Mouse (Mus musculus) bone marrow macrophage, adult 2 months (primary cell): ENCODE data around the gene Snai3. TPM values are rescaled to one million over a fixed set of nuclear protein-coding genes. Genes with fewer than 3 reads are reported as not detected.

Experiments
- H3K27ac ChIP-seq: 2 replicates; pipeline ENCODE4 v1.5.1; 2012; ENCODE audit warnings: low read depth, low read length; ENCODE audit not compliant: insufficient read depth
- H3K4me1 ChIP-seq: 2 replicates; pipeline ENCODE4 v1.6.1; 2012; ENCODE audit warnings: low read length; ENCODE audit not compliant: control insufficient read depth, insufficient read depth
- H3K4me3 ChIP-seq: 2 replicates; pipeline ENCODE4 v1.5.1; 2012; ENCODE audit warnings: mild to moderate bottlenecking, low read length, moderate library complexity; ENCODE audit not compliant: insufficient read depth
- CTCF ChIP-seq: IDR thresholded peaks from 2 replicates; pipeline ENCODE4 v1.5.1; 2012; ENCODE audit warnings: low read depth, mild to moderate bottlenecking, low read length, moderate library complexity
- POLR2A ChIP-seq: IDR thresholded peaks from 2 replicates; pipeline ENCODE4 v1.6.1; 2012; ENCODE audit warnings: mild to moderate bottlenecking, low read depth, low read length, borderline replicate concordance
- polyA plus RNA-seq: library from polyadenylated mRNA; stranded (reverse); fragments of >200 nt; gene quantifications from 2 replicates; pipeline ENCODE4 v1.2.4, GENCODE M21; 2012; ENCODE audit not compliant: missing spikeins, insufficient read depth, insufficient read length

Gene Snai3
- polyA plus RNA-seq = not detected in 2 replicates

DNA sequence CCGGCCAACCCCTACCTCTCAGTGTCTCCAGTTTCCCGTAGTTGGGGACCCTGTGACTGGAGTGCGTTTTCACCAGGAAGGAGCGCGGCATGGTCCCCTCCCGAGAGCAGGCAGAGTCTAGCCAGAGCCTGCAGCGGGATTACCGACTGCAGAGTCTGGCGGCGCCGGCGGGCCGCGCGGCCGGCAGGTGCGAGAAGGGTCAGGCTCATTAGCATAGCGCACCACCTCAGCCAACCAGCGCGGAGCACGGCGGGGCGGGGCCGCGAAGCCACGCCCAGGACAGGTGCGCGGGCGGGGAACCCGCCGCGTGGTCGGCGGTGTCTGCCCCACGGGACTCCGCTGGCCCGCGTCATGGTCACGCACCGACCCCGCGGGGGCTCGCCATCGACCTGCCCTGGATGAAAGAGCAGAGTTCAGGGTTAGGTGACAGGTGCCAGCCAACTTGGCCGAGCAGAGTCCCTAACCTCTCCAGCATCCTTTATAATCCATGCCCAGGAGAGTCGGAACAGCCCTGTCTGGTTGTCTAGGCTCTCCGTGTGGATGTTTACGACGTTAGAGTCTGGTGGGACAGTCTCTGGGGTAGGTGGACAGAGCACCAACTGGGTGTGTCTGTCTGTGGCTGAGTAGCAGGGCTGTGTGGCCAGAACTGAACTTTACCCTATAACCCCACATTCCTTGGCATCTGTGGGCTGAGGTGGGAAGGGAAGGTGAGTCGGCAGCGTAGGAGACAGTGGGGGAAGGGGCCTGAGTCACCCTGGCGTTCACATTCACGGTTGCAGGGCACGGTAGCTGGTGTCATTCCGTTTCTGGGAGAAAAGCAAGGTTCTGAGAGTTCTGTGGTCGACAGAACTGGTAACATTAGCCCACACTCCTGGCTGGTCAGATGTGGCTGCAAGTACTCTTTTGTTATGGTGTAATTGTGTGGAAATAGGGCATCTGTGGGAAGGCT, at the start of gene Snai3:
Snai3 (minus strand) TSS at position 210 of the 949 bp plus-strand sequence.
- Histone ChIP-seq H3K27ac (no peak within 1 kb of the TSS), H3K4me1 (peaks cover 21% of the 10 kb centered on the region), H3K4me3 (peak within 1 kb of the TSS; percentile 6; the same call in 1 of the 2 replicates)
- TF ChIP-seq POLR2A (no peak), CTCF (no peak)

DNA sequence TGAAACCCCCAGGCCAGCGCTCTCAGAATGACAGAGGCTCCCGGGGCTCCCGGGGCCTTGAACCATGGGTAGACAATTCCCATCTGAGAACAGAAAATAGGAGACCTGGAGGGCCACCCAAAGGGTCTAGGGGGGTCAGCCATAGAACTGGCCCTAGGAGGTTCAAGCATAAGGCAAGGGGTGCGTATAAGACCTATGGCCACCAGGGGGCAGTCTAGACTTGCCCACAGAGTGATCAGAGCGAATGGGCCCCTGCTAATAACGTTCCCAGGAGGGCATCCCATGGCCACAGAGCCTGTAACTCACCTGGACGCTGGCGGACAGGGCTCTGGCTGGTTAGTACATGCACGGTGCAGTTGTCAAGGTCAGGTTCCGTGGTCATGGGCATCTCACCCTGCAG, 40.3 kb upstream of the Snai3 start:
- Histone ChIP-seq H3K4me3 (no peak overlapping the region), H3K27ac (no peak overlapping the region), H3K4me1 (peaks cover 2% of the 10 kb centered on the region)
- no peak for TF ChIP-seq POLR2A
- peak; percentile 84 for TF ChIP-seq CTCF

DNA sequence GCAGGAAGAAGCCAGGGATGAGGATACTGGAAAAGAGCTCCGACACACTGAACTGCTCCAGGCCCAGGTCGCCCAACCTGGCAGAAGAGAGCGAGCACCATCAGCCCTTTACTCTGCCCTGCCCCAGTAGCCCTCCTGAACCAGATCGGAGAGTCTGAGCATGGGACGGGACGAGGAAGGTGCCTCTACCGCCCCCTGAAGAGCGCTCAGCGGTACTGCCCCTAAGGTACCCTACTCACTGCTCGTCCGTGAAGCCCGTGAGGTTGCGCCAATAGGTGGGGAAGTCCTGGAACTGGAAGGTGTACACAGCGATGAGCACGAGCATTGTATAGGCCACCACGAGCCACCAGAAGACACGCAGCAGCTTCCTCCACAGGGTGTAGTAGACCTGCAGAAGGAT, 37.4 kb upstream of the Snai3 start:
- Histone ChIP-seq H3K27ac (no peak overlapping the region), H3K4me3 (no peak overlapping the region), H3K4me1 (peaks cover 2% of the 10 kb centered on the region)
- no peak for TF ChIP-seq POLR2A
- peak; percentile 19; the same call in 1 of the 2 replicates for TF ChIP-seq CTCF

DNA sequence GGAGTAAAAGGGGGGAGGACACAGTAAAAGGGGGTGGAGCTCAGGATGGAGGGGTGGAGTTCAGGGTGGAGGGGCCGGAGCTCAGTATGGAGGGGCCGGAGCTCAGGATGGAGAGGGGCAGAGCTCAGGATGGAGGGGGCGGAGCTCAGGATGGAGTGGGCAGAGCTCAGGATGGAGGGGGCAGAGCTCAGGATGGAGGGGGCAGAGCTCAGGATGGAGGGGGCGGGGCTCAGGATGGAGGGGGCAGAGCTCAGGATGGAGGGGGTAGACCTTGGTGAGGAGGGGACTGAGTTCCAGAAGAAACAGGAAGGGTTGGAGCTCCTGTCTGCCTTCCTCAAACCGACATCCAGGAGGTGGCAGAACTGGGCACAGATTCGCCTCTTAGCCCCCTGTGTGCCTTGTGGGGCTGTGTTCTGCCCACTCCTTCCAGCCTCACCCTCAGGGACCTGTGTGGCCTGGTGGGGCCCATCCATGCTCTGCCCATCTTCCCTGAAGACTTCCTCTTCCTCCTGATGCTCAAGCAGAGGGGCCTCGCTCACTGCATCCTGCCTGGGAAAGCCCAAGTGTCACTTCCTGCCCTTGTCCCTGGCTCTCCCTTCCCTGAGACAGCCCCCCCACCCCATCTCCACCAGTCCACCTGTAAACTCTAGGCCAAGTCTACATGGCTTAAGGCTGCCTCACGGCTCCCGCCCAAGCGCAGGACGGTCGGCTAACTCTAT, 36.6 kb upstream of the Snai3 start:
- TF ChIP-seq CTCF = no peak
- no peak for TF ChIP-seq POLR2A
- Histone ChIP-seq H3K4me1 (peaks cover 2% of the 10 kb centered on the region), H3K27ac (no peak overlapping the region), H3K4me3 (no peak overlapping the region)

- Histone ChIP-seq H3K4me3 (no peak overlapping the region), H3K4me1 (no peaks in the 10 kb centered on the region), H3K27ac (no peak overlapping the region)
- no peak for TF ChIP-seq CTCF
- TF ChIP-seq POLR2A = no peak
These were observed 27.9 kb upstream of the Snai3 start for GRCm38 (mm10) chr8:122488387-122488786.

GRCm38 (mm10) chr8:122484831-122485230, 24.3 kb upstream of the Snai3 start:
- Histone ChIP-seq H3K4me3 (no peak overlapping the region), H3K27ac (no peak overlapping the region), H3K4me1 (no peaks in the 10 kb centered on the region)
- no peak for TF ChIP-seq POLR2A
- no peak for TF ChIP-seq CTCF

DNA sequence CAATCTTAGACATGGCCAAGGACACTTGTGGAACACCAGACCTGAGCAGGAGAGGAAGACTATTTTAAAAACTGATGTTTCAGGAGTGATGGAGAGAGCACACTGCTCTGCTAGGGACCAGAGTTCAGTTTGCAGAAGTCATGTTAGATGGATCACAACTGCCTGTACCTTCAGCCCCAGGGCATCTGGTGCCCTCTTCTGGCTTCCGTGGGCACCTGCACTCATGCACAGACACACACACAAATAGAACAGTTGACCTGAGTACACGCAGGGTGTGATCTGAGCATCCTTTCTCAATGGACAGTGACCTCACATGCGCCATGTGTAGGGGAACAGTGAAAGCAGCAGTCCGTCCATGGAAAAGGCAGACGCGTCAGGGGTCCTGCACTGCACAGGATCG, 23.3 kb upstream of the Snai3 start:
- Histone ChIP-seq H3K4me1 (no peaks in the 10 kb centered on the region), H3K4me3 (no peak overlapping the region), H3K27ac (no peak overlapping the region)
- TF ChIP-seq CTCF (no peak), POLR2A (no peak)

- Histone ChIP-seq H3K27ac (no peak overlapping the region), H3K4me3 (no peak overlapping the region), H3K4me1 (no peaks in the 10 kb centered on the region)
- TF ChIP-seq CTCF (no peak), POLR2A (no peak)
These were observed 21.9 kb upstream of the Snai3 start for GRCm38 (mm10) chr8:122482448-122482847.

GRCm38 (mm10) chr8:122475580-122476320, 15.2 kb upstream of the Snai3 start, which contains the start of the genes Rnf166 and Ctu2:
Gene Rnf166, minus strand, starts transcription at chr8:122476064.
Gene Ctu2, plus strand, starts transcription at chr8:122476143.
- H3K4me1 ChIP-seq = peaks cover 18% of the 10 kb centered on the region
- H3K27ac ChIP-seq = peak within 1 kb of the TSS; percentile 83
- H3K4me3 ChIP-seq = peak within 1 kb of the TSS; percentile 85
- TF ChIP-seq CTCF = no peak
